21 mouse cellular contexts compared by ENCODE assay signal in genomic region chr1:36848036-36848435, GRCm38 (mm10).
DNase-seq lines count a peak whose midpoint lies in the region; ATAC-seq and TF ChIP-seq lines count a peak whose summit lies in the region.
"Had no signal": no experiment of that assay in that cellular context is flagged by ENCODE, and none has a peak within 500 bp of the region (broad histone marks: within the 10 kb centered on the region; RNA-seq: fewer than 3 reads in every experiment).

No protein-coding gene starts in this region.

- peaks cover 75% of the 10 kb centered on the region for H3K36me3 ChIP-seq in E14TG2a.4 (ENCODE audit: insufficient read depth, low read length)
- peaks cover 11% of the 10 kb centered on the region; the same call in 1 of the 2 replicates for H3K36me3 ChIP-seq in kidney, embryonic 15.5 days
- H3K36me3 ChIP-seq in hindbrain, embryonic 13.5 days = peaks cover 5% of the 10 kb centered on the region; the same call in 1 of the 2 replicates
- H3K36me3 ChIP-seq: neural tube, embryonic 15.5 days had no signal

- H3K27me3 ChIP-seq in E14TG2a.4 (ENCODE audit: insufficient read depth, low read length) = no peaks in the 10 kb centered on the region
- H3K27me3 ChIP-seq in kidney, embryonic 15.5 days = no peaks in the 10 kb centered on the region
- H3K27me3 ChIP-seq in hindbrain, embryonic 13.5 days = no peaks in the 10 kb centered on the region
- H3K27me3 ChIP-seq: heart, embryonic 13.5 days; liver, embryonic 13.5 days; midbrain, embryonic 12.5 days; neural tube, embryonic 15.5 days had no signal

- WGBS in kidney, embryonic 15.5 days = 89% methylated on average over 1 of the region's 1 CpGs
- 88% methylated on average over 1 of the region's 1 CpGs for WGBS in hindbrain, embryonic 13.5 days

- H3K4me1 ChIP-seq in E14TG2a.4 (replicated peaks; ENCODE audit: low read depth, low read length) = peaks cover 82% of the 10 kb centered on the region
- H3K4me1 ChIP-seq in kidney, embryonic 15.5 days = peaks cover 17% of the 10 kb centered on the region
- H3K4me1 ChIP-seq in hindbrain, embryonic 13.5 days (replicated peaks) = peaks cover 11% of the 10 kb centered on the region
- H3K4me1 ChIP-seq: neural tube, embryonic 15.5 days had no signal

- H3K27ac ChIP-seq in left cerebral cortex, adult 2 months = no peak overlapping the region
- no peak overlapping the region for H3K27ac ChIP-seq in kidney, embryonic 15.5 days
- no peak overlapping the region for H3K27ac ChIP-seq in hindbrain, embryonic 13.5 days
- H3K27ac ChIP-seq: limb, embryonic 10.5 days; liver, embryonic 13.5 days; midbrain, embryonic 12.5 days; neural tube, embryonic 15.5 days had no signal

- DNase-seq in CD4-positive, CD25-positive, alpha-beta regulatory T cell, adult 2 months (ENCODE audit: low read depth, low spot score) = peak; percentile 29
- no peak for DNase-seq in left cerebral cortex, adult 2 months (ENCODE audit: extremely low spot score in 1 of 2, low spot score in 2 of 2)
- no peak for DNase-seq in left cerebral cortex, postnatal 25 days (ENCODE audit: low spot score in 2 of 2)
- DNase-seq in induced T-regulatory cell, adult 2 months (ENCODE audit: low read depth) = peak; percentile 31
- DNase-seq: adrenal gland, postnatal 10 days; cerebellum, adult 11 months; cerebellum, postnatal 14 days; kidney, adult 18-20 months; kidney, postnatal 14 days; liver, embryonic 13.5 days had no signal

- no peak overlapping the region for H3K9ac ChIP-seq in kidney, embryonic 15.5 days
- H3K9ac ChIP-seq in hindbrain, embryonic 13.5 days = no peak overlapping the region
- H3K9ac ChIP-seq: heart, embryonic 13.5 days; liver, embryonic 13.5 days; midbrain, embryonic 12.5 days; neural tube, embryonic 15.5 days had no signal

- peak; percentile 10; the same call in 1 of the 2 replicates for TF ChIP-seq CTCF in left cerebral cortex, adult 2 months (IDR thresholded peaks at IDR 0.05)
- peak; percentile 44 for TF ChIP-seq CTCF in E14TG2a.4 (conservative IDR thresholded peaks at IDR 0.05; ENCODE audit: low read length)

- H3K4me3 ChIP-seq in left cerebral cortex, adult 2 months = no peak overlapping the region
- H3K4me3 ChIP-seq in E14TG2a.4 (replicated peaks; ENCODE audit: low read length) = no peak overlapping the region
- H3K4me3 ChIP-seq in kidney, embryonic 15.5 days (replicated peaks) = no peak overlapping the region
- no peak overlapping the region for H3K4me3 ChIP-seq in hindbrain, embryonic 13.5 days
- H3K4me3 ChIP-seq: heart, embryonic 13.5 days; limb, embryonic 10.5 days; liver, embryonic 13.5 days; midbrain, embryonic 12.5 days; myocyte; neural tube, embryonic 15.5 days had no signal

- no peak for ATAC-seq in CD4-positive, CD25-positive, alpha-beta regulatory T cell, adult 4 months
- ATAC-seq in kidney, embryonic 15.5 days (replicated peaks; ENCODE audit: low FRiP score) = no peak
- ATAC-seq in hindbrain, embryonic 13.5 days (ENCODE audit: low FRiP score) = no peak
- ATAC-seq: forebrain, embryonic 16.5 days; hindbrain, embryonic 16.5 days had no signal

- intact Hi-C loops in left cerebral cortex, adult 2 months (cut with DNase I) = no loop called here
- intact Hi-C loops in left cerebral cortex, postnatal 25 days (cut with DNase I) = no loop called here

- H3K4me2 ChIP-seq in kidney, embryonic 15.5 days = no peak overlapping the region
- H3K4me2 ChIP-seq in hindbrain, embryonic 13.5 days = no peak overlapping the region
- H3K4me2 ChIP-seq: heart, embryonic 13.5 days; liver, embryonic 13.5 days; midbrain, embryonic 12.5 days; neural tube, embryonic 15.5 days had no signal

- H3K9me3 ChIP-seq in E14TG2a.4 (ENCODE audit: low read length) = no peaks in the 10 kb centered on the region
- no peaks in the 10 kb centered on the region for H3K9me3 ChIP-seq in kidney, embryonic 15.5 days (replicated peaks)
- no peaks in the 10 kb centered on the region for H3K9me3 ChIP-seq in hindbrain, embryonic 13.5 days
- H3K9me3 ChIP-seq: heart, embryonic 13.5 days; limb, embryonic 10.5 days; liver, embryonic 13.5 days; midbrain, embryonic 12.5 days; neural tube, embryonic 15.5 days had no signal

Comparison
In these comparisons a context has a peak if more than half of its experiments do, and no peak if none do; other contexts are left out.
1. DNase-seq: peak in CD4-positive, CD25-positive, alpha-beta regulatory T cell, adult 2 months (single experiment) and induced T-regulatory cell, adult 2 months (single experiment); none in left cerebral cortex, adult 2 months (0 of 2) and left cerebral cortex, postnatal 25 days (0 of 2).